ENCODE assay signal across 8 mouse cellular contexts in genomic region chr13:24831353-24832130, GRCm38 (mm10). TPM values are rescaled to one million over a fixed set of nuclear protein-coding genes. Genes with fewer than 3 reads are reported as not detected.
A peak's percentile ranks its signal among the peaks of the same experiment; 100 is the strongest.
DNase-seq lines count a peak whose midpoint lies in the region; ATAC-seq lines count a peak whose summit lies in the region.

Gene Acot13, minus strand, starts transcription at chr13:24831540.
Gene Tdp2, plus strand, starts transcription at chr13:24831679.

- H3K27me3 ChIP-seq in hindbrain, embryonic 12.5 days = no peaks in the 10 kb centered on the region

- no peaks in the 10 kb centered on the region for H3K9me3 ChIP-seq in hindbrain, embryonic 12.5 days (replicated peaks)

- H3K4me1 ChIP-seq in hindbrain, embryonic 12.5 days = peaks cover 24% of the 10 kb centered on the region

- H3K27ac ChIP-seq in hindbrain, embryonic 12.5 days = peak within 1 kb of the TSS; percentile 89

- H3K36me3 ChIP-seq in hindbrain, embryonic 12.5 days = no peaks in the 10 kb centered on the region

- peak; percentile 97 for ATAC-seq in hindbrain, embryonic 12.5 days (ENCODE audit: low FRiP score)

- DNase-seq in Muller cell, postnatal 12 days (ENCODE audit: inconsistent ontology term) = peak; percentile 99
- peak; percentile 97 for DNase-seq in cerebellum, adult 9-11 months
- peak; percentile 90 to 93 for DNase-seq in frontal cortex, postnatal 10 days (ENCODE audit: low spot score in 2 of 2)
- DNase-seq in layer of hippocampus, postnatal 14 days (ENCODE audit: low spot score in 2 of 2) = peak; percentile 93 to 94
- DNase-seq in lung, postnatal 14 days = peak; percentile 95
- peak; percentile 95 for DNase-seq in retina, adult 2 months (ENCODE audit: low read depth, low spot score)
- peak; percentile 91 to 96 for DNase-seq in thymus, postnatal 36 days

- WGBS in hindbrain, embryonic 12.5 days = under 1% methylated on average over 81 of the region's 90 CpGs

- H3K4me2 ChIP-seq in hindbrain, embryonic 12.5 days (replicated peaks) = peak within 1 kb of the TSS; percentile 70

- peak within 1 kb of the TSS; percentile 96 for H3K9ac ChIP-seq in hindbrain, embryonic 12.5 days

- H3K4me3 ChIP-seq in hindbrain, embryonic 12.5 days = peak within 1 kb of the TSS; percentile 91

RNA-seq across cellular contexts. Expression of gene Acot13, which starts in this region (rescaled TPM):
- polyA plus RNA-seq in hindbrain, embryonic 12.5 days (2016; fragmentation: Nextera tagmentation; extraction: Ambion mirVana) = 39.7 and 50.8 TPM in 2 replicates
- 10 to 100 TPM; 73.0 to 83.6 TPM for total RNA-seq in layer of hippocampus, postnatal 14 days (2021)

RNA-seq across cellular contexts. Expression of gene Tdp2, which starts in this region (rescaled TPM):
- polyA plus RNA-seq in hindbrain, embryonic 12.5 days (2016; fragmentation: Nextera tagmentation; extraction: Ambion mirVana) = 59.5 and 61.6 TPM in 2 replicates
- 10 to 100 TPM; 22.8 to 23.2 TPM for total RNA-seq in layer of hippocampus, postnatal 14 days (2021)

Comparison
In these comparisons a context has a peak if more than half of its experiments do, and no peak if none do; other contexts are left out.
1. Peak in every context shown above with its lines: DNase-seq, ATAC-seq, H3K4me3 ChIP-seq and H3K27ac ChIP-seq.